Mouse (Mus musculus): ENCODE measurements around the gene Dsp. TPM values are rescaled to one million over a fixed set of nuclear protein-coding genes. Genes with fewer than 3 reads are reported as not detected.

Dsp gene
- polyA plus RNA-seq, 1 experiment from 2014 or later, result 0.35 TPM

Other genes with a start within 250 kb of the Dsp start
- gene Ssr1, start 157.1 kb upstream of the Dsp start, polyA plus RNA-seq (2014; fragmentation: Nextera tagmentation; extraction: Ambion mirVana), result 67.8 and 74.8 TPM in 2 replicates
- 40.1 and 44.0 TPM in 2 replicates for gene Riok1, start 114.3 kb upstream of the Dsp start, polyA plus RNA-seq (2014; fragmentation: Nextera tagmentation; extraction: Ambion mirVana)
- gene Cage1, start 114.2 kb upstream of the Dsp start, polyA plus RNA-seq (2014; fragmentation: Nextera tagmentation; extraction: Ambion mirVana), result 2.4 and 3.4 TPM in 2 replicates
- gene Snrnp48, start 53.6 kb downstream of the Dsp start, polyA plus RNA-seq (2014; fragmentation: Nextera tagmentation; extraction: Ambion mirVana), result 21.2 and 26.0 TPM in 2 replicates
- 7.4 and 8.9 TPM in 2 replicates for gene Bmp6, start 193.8 kb downstream of the Dsp start, polyA plus RNA-seq (2014; fragmentation: Nextera tagmentation; extraction: Ambion mirVana)

All from hindbrain, embryonic 14.5 days (tissue).